Mouse (Mus musculus) megakaryocyte, adult 5-6 weeks (primary cell): ENCODE measurements around the gene Psg18. TPM values are rescaled to one million over a fixed set of nuclear protein-coding genes. Genes with fewer than 3 reads are reported as not detected.
"Not testable (repeated sequence)": the region's sequence is repeated elsewhere in the genome, so short reads cannot be mapped to it uniquely, and the experiment has no call there.

ENCODE experiments used
- ATAC-seq: 2 replicates; pipeline ENCODE4 v1.8.0; 2016; ENCODE audit warnings: mild to moderate bottlenecking, inconsistent platforms; ENCODE audit not compliant: poor library complexity, severe bottlenecking
- total RNA-seq, 2 experiments: library from RNA; stranded (forward) in 1 of 2; stranded (reverse) in 1 of 2; fragments of 153-499, 151-499 nt in 1 of 2; fragments of 221-1000, 200-1000 nt in 1 of 2; gene quantifications; 2 replicates each; pipeline versions ENCODE4 v1.2.3 to v1.2.4; 2015 to 2017

Psg18 gene
- total RNA-seq (2015) = not detected in 2 replicates
- total RNA-seq (2017) = not detected in 2 replicates

DNA sequence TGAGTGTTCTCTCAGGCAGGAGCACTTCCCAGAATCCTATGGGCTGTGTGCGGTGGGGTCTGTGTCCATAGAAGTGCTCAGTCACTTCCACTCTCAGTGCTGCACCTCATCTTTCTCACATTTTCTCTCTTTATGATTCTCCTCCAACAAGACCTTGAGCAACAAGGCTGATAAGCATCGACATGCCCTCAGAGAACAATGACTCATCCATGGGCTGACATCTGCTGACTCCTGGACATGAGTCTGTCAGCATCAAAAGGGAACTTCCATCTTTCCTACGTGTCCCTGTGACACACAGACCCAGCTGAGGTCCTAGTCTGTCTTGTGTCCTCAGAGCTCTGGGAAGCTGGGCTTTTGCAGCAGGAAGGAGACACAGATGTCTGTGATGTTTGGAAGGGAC, at the start of gene Psg18:
TSS of gene Psg18 (minus strand) at position 101 of the 400 bp plus-strand sequence.
- ATAC-seq = not testable (repeated sequence)

- ATAC-seq = no peak
Measured at GRCm38 (mm10) chr7:18403407-18403806, 48.6 kb upstream of the Psg18 start.

DNA sequence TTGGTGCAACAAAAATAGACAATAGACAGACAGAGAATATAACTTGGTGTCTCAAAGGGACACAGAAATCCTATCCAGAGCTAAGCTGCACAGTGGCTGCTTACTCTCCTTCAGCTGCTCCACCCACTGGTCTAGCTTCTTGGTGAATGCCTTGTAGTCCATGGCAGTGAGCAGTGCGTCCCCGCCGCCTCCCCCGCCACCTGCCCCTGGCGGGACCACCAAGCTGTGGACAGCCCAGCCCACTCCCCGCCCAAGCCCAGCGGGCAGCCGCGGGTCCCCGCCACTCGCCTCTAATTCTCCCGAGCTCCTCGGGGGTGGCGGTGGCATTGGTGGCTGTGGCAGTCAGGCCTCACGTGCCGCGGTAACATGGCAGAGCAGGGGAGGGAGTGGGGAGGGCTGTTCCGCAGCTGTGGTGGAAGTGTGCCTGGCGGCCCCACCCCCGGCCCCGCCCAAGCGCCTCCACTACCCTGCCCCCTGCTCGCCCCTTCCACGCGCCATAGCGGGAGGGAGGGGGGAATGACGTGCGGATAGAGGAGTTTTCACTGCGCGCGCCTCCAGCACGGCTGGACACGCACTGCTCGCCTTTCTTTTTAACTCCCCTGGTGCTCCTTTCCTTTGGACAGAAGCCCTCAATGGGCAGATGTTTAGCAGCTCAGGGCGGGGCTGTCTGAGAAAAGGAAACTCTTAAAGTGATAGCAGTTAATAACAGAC, 47.9 kb upstream of the Psg18 start:
- ATAC-seq = no peak

GRCm38 (mm10) chr7:18391483-18391882, 36.7 kb upstream of the Psg18 start:
- ATAC-seq = not testable (repeated sequence)

GRCm38 (mm10) chr7:18378295-18378694, 23.5 kb upstream of the Psg18 start:
- ATAC-seq = no peak

- ATAC-seq = not testable (repeated sequence)
Measured at GRCm38 (mm10) chr7:18335411-18335810, 19.4 kb downstream of the Psg18 start.

Other genes starting within 250 kb of the Psg18 start
- not detected in 2 replicates for gene Igfl3, start 178.5 kb downstream of the Psg18 start, total RNA-seq (2015)
- gene Igfl3, start 178.5 kb downstream of the Psg18 start, total RNA-seq (2017) = not detected in 2 replicates
- gene Mill1, start 109.7 kb downstream of the Psg18 start, total RNA-seq (2015) = not detected in 2 replicates
- gene Mill1, start 109.7 kb downstream of the Psg18 start, total RNA-seq (2017) = not detected in 2 replicates
- gene Psg28, start 77.0 kb upstream of the Psg18 start, total RNA-seq (2015) = not detected in 2 replicates
- not detected in 2 replicates for gene Psg28, start 77.0 kb upstream of the Psg18 start, total RNA-seq (2017)
- not detected in 2 replicates for gene Psg26, start 129.2 kb upstream of the Psg18 start, total RNA-seq (2015)
- gene Psg26, start 129.2 kb upstream of the Psg18 start, total RNA-seq (2017) = not detected in 2 replicates
- not detected in 2 replicates for gene Psg25, start 177.3 kb upstream of the Psg18 start, total RNA-seq (2015)
- gene Psg25, start 177.3 kb upstream of the Psg18 start, total RNA-seq (2017) = not detected in 2 replicates
- not detected in 2 replicates for gene Psg27, start 212.3 kb upstream of the Psg18 start, total RNA-seq (2015)
- gene Psg27, start 212.3 kb upstream of the Psg18 start, total RNA-seq (2017) = not detected in 2 replicates